Mouse (Mus musculus) bone marrow macrophage, adult 2 months (primary cell): ENCODE data around the gene Chac2.

Experiments used
- CTCF ChIP-seq: IDR thresholded peaks from 2 replicates; pipeline ENCODE4 v1.5.1; 2012; ENCODE audit warnings: low read depth, mild to moderate bottlenecking, low read length, moderate library complexity
- POLR2A ChIP-seq: IDR thresholded peaks from 2 replicates; pipeline ENCODE4 v1.6.1; 2012; ENCODE audit warnings: mild to moderate bottlenecking, low read depth, low read length, borderline replicate concordance

GRCm38 (mm10) chr11:30986625-30987017 is 471 bp upstream of the Chac2 start:
- TF ChIP-seq CTCF (no peak), POLR2A (no peak)
